In the genomic region with DNA sequence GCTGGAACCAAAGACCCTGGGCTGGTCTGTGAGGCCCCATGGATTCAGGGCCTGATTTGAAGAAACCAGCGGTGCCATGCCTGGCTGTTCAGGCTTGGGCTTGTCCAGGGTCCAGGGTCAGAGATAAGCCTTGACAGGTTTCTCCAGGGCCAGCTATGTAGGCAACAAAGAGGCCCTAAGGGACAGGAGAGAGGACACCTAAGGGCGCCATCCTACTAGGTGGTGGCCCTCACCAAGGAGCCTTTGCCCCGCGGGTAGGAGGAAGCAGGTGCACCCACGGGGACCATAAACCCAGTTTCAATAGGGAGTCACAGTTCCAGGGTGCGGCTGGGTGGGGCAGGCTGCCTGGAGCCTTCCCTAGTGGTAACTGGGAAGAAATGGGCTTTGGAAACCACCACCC, we compare ENCODE assay signal across 14 mouse cellular contexts. TPM values are rescaled to one million over a fixed set of nuclear protein-coding genes. Genes with fewer than 3 reads are reported as not detected.
DNase-seq lines count a peak whose midpoint lies in the region; ATAC-seq and TF ChIP-seq lines count a peak whose summit lies in the region.
"Had no signal": no experiment of that assay in that cellular context is flagged by ENCODE, and none has a peak within 500 bp of the region (broad histone marks: within the 10 kb centered on the region; RNA-seq: fewer than 3 reads in every experiment).

No protein-coding gene starts in this region.

- peak overlapping the region; percentile 44 for H3K4me2 ChIP-seq in kidney, postnatal 0 days (ENCODE audit: low read length)
- H3K4me2 ChIP-seq in embryonic facial prominence, embryonic 12.5 days (replicated peaks) = peak overlapping the region; percentile 28; the same call in 1 of the 2 replicates
- no peak overlapping the region for H3K4me2 ChIP-seq in neural tube, embryonic 13.5 days
- H3K4me2 ChIP-seq: midbrain, embryonic 11.5 days had no signal

- 68% methylated on average over 6 of the region's 6 CpGs for WGBS in heart, embryonic 10.5 days
- WGBS in heart, adult 2 months = 75% methylated on average over 6 of the region's 6 CpGs
- WGBS in kidney, postnatal 0 days = 75% methylated on average over 6 of the region's 6 CpGs
- 59% methylated on average over 6 of the region's 6 CpGs for WGBS in embryonic facial prominence, embryonic 12.5 days
- WGBS in neural tube, embryonic 13.5 days = 61% methylated on average over 6 of the region's 6 CpGs

- ATAC-seq in kidney, postnatal 0 days (replicated peaks; ENCODE audit: low FRiP score, low read depth) = no peak
- no peak for ATAC-seq in embryonic facial prominence, embryonic 12.5 days (ENCODE audit: insufficient number of reproducible peaks, insufficient read depth, low FRiP score, low TSS enrichment)
- no peak for ATAC-seq in neural tube, embryonic 13.5 days (ENCODE audit: low read depth)

- TF ChIP-seq CTCF in heart, adult 2 months (IDR thresholded peaks at IDR 0.05) = no peak
- no peak for TF ChIP-seq CTCF in kidney, postnatal 0 days (IDR thresholded peaks at IDR 0.05; ENCODE audit: low read depth)

- intact Hi-C loops in heart, adult 2 months (cut with DNase I) = no loop called here

- TF ChIP-seq EP300 in heart, adult 2 months (IDR thresholded peaks at IDR 0.05; ENCODE audit: insufficient read depth, low read depth, low read length) = no peak

- no peak for DNase-seq in heart, embryonic 10.5 days (ENCODE audit: low spot score)
- DNase-seq in heart, adult 2 months = no peak
- no peak for DNase-seq in kidney, postnatal 0 days (ENCODE audit: low spot score)
- no peak for DNase-seq in kidney, postnatal 14 days
- no peak for DNase-seq in frontal cortex, postnatal 25 days (ENCODE audit: low spot score in 2 of 2)
- DNase-seq in gastrocnemius, postnatal 25 days = no peak
- DNase-seq: adrenal gland, postnatal 14 days; cerebellum, postnatal 36 days; thymus, postnatal 25 days had no signal

- H3K27me3 ChIP-seq in heart, embryonic 10.5 days (ENCODE audit: insufficient read depth, poor library complexity, severe bottlenecking) = no peaks in the 10 kb centered on the region
- no peaks in the 10 kb centered on the region for H3K27me3 ChIP-seq in heart, adult 2 months (ENCODE audit: control insufficient read depth, insufficient read depth, low read length)
- H3K27me3 ChIP-seq in kidney, postnatal 0 days (ENCODE audit: insufficient read depth, low read length) = no peaks in the 10 kb centered on the region
- no peaks in the 10 kb centered on the region for H3K27me3 ChIP-seq in embryonic facial prominence, embryonic 12.5 days
- H3K27me3 ChIP-seq in neural tube, embryonic 13.5 days = no peaks in the 10 kb centered on the region

- H3K79me2 ChIP-seq in heart, adult 2 months (replicated peaks; ENCODE audit: control insufficient read depth, insufficient read depth, low read length) = no peaks in the 10 kb centered on the region

- peaks cover 22% of the 10 kb centered on the region for H3K36me3 ChIP-seq in heart, embryonic 10.5 days
- H3K36me3 ChIP-seq in heart, adult 2 months (ENCODE audit: control insufficient read depth, insufficient read depth, low read length) = no peaks in the 10 kb centered on the region
- peaks cover 10% of the 10 kb centered on the region; the same call in 1 of the 2 replicates for H3K36me3 ChIP-seq in kidney, postnatal 0 days (ENCODE audit: insufficient read depth, low read length)
- peaks cover 21% of the 10 kb centered on the region for H3K36me3 ChIP-seq in embryonic facial prominence, embryonic 12.5 days
- H3K36me3 ChIP-seq in neural tube, embryonic 13.5 days = peaks cover 36% of the 10 kb centered on the region

- TF ChIP-seq POLR2A in heart, adult 2 months (IDR thresholded peaks at IDR 0.05; ENCODE audit: insufficient read depth, low read depth, low read length) = no peak

- H3K4me3 ChIP-seq in heart, embryonic 10.5 days = no peak overlapping the region
- H3K4me3 ChIP-seq in heart, adult 2 months = no peak overlapping the region
- no peak overlapping the region for H3K4me3 ChIP-seq in kidney, postnatal 0 days (replicated peaks; ENCODE audit: low read depth, low read length)
- no peak overlapping the region for H3K4me3 ChIP-seq in embryonic facial prominence, embryonic 12.5 days
- no peak overlapping the region for H3K4me3 ChIP-seq in neural tube, embryonic 13.5 days

- no peaks in the 10 kb centered on the region for H3K9me3 ChIP-seq in heart, embryonic 10.5 days
- H3K9me3 ChIP-seq in kidney, postnatal 0 days (replicated peaks; ENCODE audit: low read length) = no peaks in the 10 kb centered on the region
- no peaks in the 10 kb centered on the region; the same call in 1 of the 2 replicates for H3K9me3 ChIP-seq in embryonic facial prominence, embryonic 12.5 days
- H3K9me3 ChIP-seq in neural tube, embryonic 13.5 days = no peaks in the 10 kb centered on the region

- no peak overlapping the region for H3K9ac ChIP-seq in heart, adult 2 months (ENCODE audit: low read depth, low read length)
- H3K9ac ChIP-seq in kidney, postnatal 0 days (ENCODE audit: low read depth, low read length) = 0 out of 2 replicates have a peak overlapping the region, but pooled peaks have one; percentile 27
- H3K9ac ChIP-seq in embryonic facial prominence, embryonic 12.5 days = no peak overlapping the region
- H3K9ac ChIP-seq in neural tube, embryonic 13.5 days = no peak overlapping the region

- H3K4me1 ChIP-seq in heart, embryonic 10.5 days = peaks cover 35% of the 10 kb centered on the region
- peaks cover 5% of the 10 kb centered on the region for H3K4me1 ChIP-seq in heart, adult 2 months (ENCODE audit: control insufficient read depth, insufficient read depth, low read length)
- peaks cover 24% of the 10 kb centered on the region for H3K4me1 ChIP-seq in kidney, postnatal 0 days (replicated peaks; ENCODE audit: insufficient read depth, low read length)
- peaks cover 15% of the 10 kb centered on the region for H3K4me1 ChIP-seq in embryonic facial prominence, embryonic 12.5 days
- H3K4me1 ChIP-seq in neural tube, embryonic 13.5 days (replicated peaks) = peaks cover 20% of the 10 kb centered on the region; the same call in 1 of the 2 replicates

- 0 out of 2 replicates have a peak overlapping the region, but pooled peaks have one; percentile 31 for H3K27ac ChIP-seq in heart, embryonic 10.5 days
- H3K27ac ChIP-seq in heart, adult 2 months = no peak overlapping the region
- peak overlapping the region; percentile 27; the same call in 1 of the 2 replicates for H3K27ac ChIP-seq in kidney, postnatal 0 days
- H3K27ac ChIP-seq in embryonic facial prominence, embryonic 12.5 days = no peak overlapping the region
- H3K27ac ChIP-seq in neural tube, embryonic 13.5 days (replicated peaks) = peak overlapping the region; percentile 59; the same call in 1 of the 2 replicates

RNA-seq across cellular contexts. Expression of a gene that starts 2.2 kb away (rescaled TPM):
- 0.21 and 0.82 TPM in 2 replicates for polyA plus RNA-seq in heart, embryonic 10.5 days (2016; fragmentation: Nextera tagmentation; extraction: Ambion mirVana)
- total RNA-seq in heart, adult 2 months (2021) = under 1 TPM; 0.50 to 0.52 TPM
- polyA plus RNA-seq in heart, adult 2 months (2012; rRNA removed) = 0.26 and 0.82 TPM in 2 replicates
- polyA plus RNA-seq in kidney, postnatal 0 days (2015; fragmentation: Nextera tagmentation; extraction: Ambion mirVana) = 24.5 and 24.8 TPM in 2 replicates
- 2.0 and 3.1 TPM in 2 replicates for polyA plus RNA-seq in embryonic facial prominence, embryonic 12.5 days (2016; fragmentation: Nextera tagmentation; extraction: Ambion mirVana)
- 2.1 and 2.5 TPM in 2 replicates for polyA plus RNA-seq in neural tube, embryonic 13.5 days (2015; fragmentation: Nextera tagmentation; extraction: Ambion mirVana)
- total RNA-seq in gastrocnemius, postnatal 25 days (2021) = under 1 TPM in 1 of 2 experiments, not detected in 1; 0.40 TPM
- total RNA-seq: granulocyte monocyte progenitor cell, adult 5-6 weeks; hematopoietic stem cell, adult 5-6 weeks had no signal

RNA-seq across cellular contexts. Expression of a gene that starts 29.6 kb away (rescaled TPM):
- 80.7 and 83.1 TPM in 2 replicates for polyA plus RNA-seq in heart, embryonic 10.5 days (2016; fragmentation: Nextera tagmentation; extraction: Ambion mirVana)
- 10 to 100 TPM; 51.4 to 55.6 TPM for total RNA-seq in heart, adult 2 months (2021)
- 31.4 and 36.6 TPM in 2 replicates for polyA plus RNA-seq in heart, adult 2 months (2012; rRNA removed)
- 132 and 152 TPM in 2 replicates for polyA plus RNA-seq in kidney, postnatal 0 days (2015; fragmentation: Nextera tagmentation; extraction: Ambion mirVana)
- 132 and 142 TPM in 2 replicates for polyA plus RNA-seq in embryonic facial prominence, embryonic 12.5 days (2016; fragmentation: Nextera tagmentation; extraction: Ambion mirVana)
- polyA plus RNA-seq in neural tube, embryonic 13.5 days (2015; fragmentation: Nextera tagmentation; extraction: Ambion mirVana) = 214 and 231 TPM in 2 replicates
- total RNA-seq in gastrocnemius, postnatal 25 days (2021) = 10 to 100 TPM; 23.6 to 24.8 TPM

RNA-seq across cellular contexts. Expression of a gene that starts 31.2 kb away (rescaled TPM):
- polyA plus RNA-seq in heart, embryonic 10.5 days (2016; fragmentation: Nextera tagmentation; extraction: Ambion mirVana) = 174 and 264 TPM in 2 replicates
- total RNA-seq in heart, adult 2 months (2021) = 10 to 100 TPM; 43.9 to 51.8 TPM
- 47.5 and 52.6 TPM in 2 replicates for polyA plus RNA-seq in heart, adult 2 months (2012; rRNA removed)
- 220 and 238 TPM in 2 replicates for polyA plus RNA-seq in kidney, postnatal 0 days (2015; fragmentation: Nextera tagmentation; extraction: Ambion mirVana)
- 352 and 363 TPM in 2 replicates for polyA plus RNA-seq in embryonic facial prominence, embryonic 12.5 days (2016; fragmentation: Nextera tagmentation; extraction: Ambion mirVana)
- polyA plus RNA-seq in neural tube, embryonic 13.5 days (2015; fragmentation: Nextera tagmentation; extraction: Ambion mirVana) = 87.9 and 114 TPM in 2 replicates
- 10 to 100 TPM; 26.8 to 27.1 TPM for total RNA-seq in gastrocnemius, postnatal 25 days (2021)

RNA-seq across cellular contexts. Expression of a gene that starts 32.2 kb away (rescaled TPM):
- not detected in 2 replicates for polyA plus RNA-seq in heart, embryonic 10.5 days (2016; fragmentation: Nextera tagmentation; extraction: Ambion mirVana)
- not detected for total RNA-seq in heart, adult 2 months (2021)
- polyA plus RNA-seq in heart, adult 2 months (2012; rRNA removed) = 0.08 and 0.20 TPM in 2 replicates
- 0.04 and 0.06 TPM in 2 replicates for polyA plus RNA-seq in kidney, postnatal 0 days (2015; fragmentation: Nextera tagmentation; extraction: Ambion mirVana)
- polyA plus RNA-seq in embryonic facial prominence, embryonic 12.5 days (2016; fragmentation: Nextera tagmentation; extraction: Ambion mirVana) = 0.06 TPM in 1 of 2 replicates, not detected in the other
- 0.07 and 0.69 TPM in 2 replicates for polyA plus RNA-seq in neural tube, embryonic 13.5 days (2015; fragmentation: Nextera tagmentation; extraction: Ambion mirVana)
- not detected for total RNA-seq in gastrocnemius, postnatal 25 days (2021)
- total RNA-seq: adrenal gland, postnatal 14 days had no signal

RNA-seq across cellular contexts. Expression of a gene that starts 45.9 kb away (rescaled TPM):
- 7.9 and 8.0 TPM in 2 replicates for polyA plus RNA-seq in heart, embryonic 10.5 days (2016; fragmentation: Nextera tagmentation; extraction: Ambion mirVana)
- 1 to 10 TPM; 3.8 to 4.7 TPM for total RNA-seq in heart, adult 2 months (2021)
- 9.7 and 11.9 TPM in 2 replicates for polyA plus RNA-seq in heart, adult 2 months (2012; rRNA removed)
- polyA plus RNA-seq in kidney, postnatal 0 days (2015; fragmentation: Nextera tagmentation; extraction: Ambion mirVana) = 32.9 and 38.7 TPM in 2 replicates
- 3.5 and 3.7 TPM in 2 replicates for polyA plus RNA-seq in embryonic facial prominence, embryonic 12.5 days (2016; fragmentation: Nextera tagmentation; extraction: Ambion mirVana)
- 1.9 and 2.8 TPM in 2 replicates for polyA plus RNA-seq in neural tube, embryonic 13.5 days (2015; fragmentation: Nextera tagmentation; extraction: Ambion mirVana)
- total RNA-seq in gastrocnemius, postnatal 25 days (2021) = 1 to 10 TPM; 2.0 to 2.1 TPM

Comparison
In these comparisons a context has a peak if more than half of its experiments do, and no peak if none do; other contexts are left out.
1. H3K27ac ChIP-seq: peak in heart, embryonic 10.5 days (single experiment), kidney, postnatal 0 days (single experiment) and neural tube, embryonic 13.5 days (single experiment); none in heart, adult 2 months (single experiment) and embryonic facial prominence, embryonic 12.5 days (single experiment).